10 mouse cellular contexts compared by ENCODE assay signal in genomic region chr3:27209707-27210106, GRCm38 (mm10). TPM values are rescaled to one million over a fixed set of nuclear protein-coding genes. Genes with fewer than 3 reads are reported as not detected.
DNase-seq lines count a peak whose midpoint lies in the region; ATAC-seq lines count a peak whose summit lies in the region.
"Had no signal": no experiment of that assay in that cellular context is flagged by ENCODE, and none has a peak within 500 bp of the region (broad histone marks: within the 10 kb centered on the region; RNA-seq: fewer than 3 reads in every experiment).

No protein-coding gene starts in this region.

- 86% methylated on average over 9 of the region's 9 CpGs for WGBS in kidney, embryonic 16.5 days
- 90% methylated on average over 9 of the region's 9 CpGs for WGBS in midbrain, embryonic 16.5 days

- no peak overlapping the region for H3K9ac ChIP-seq in kidney, embryonic 16.5 days (replicated peaks; ENCODE audit: low read length)
- no peak overlapping the region for H3K9ac ChIP-seq in midbrain, embryonic 16.5 days (ENCODE audit: low read depth, low read length)
- H3K9ac ChIP-seq: limb, embryonic 15.5 days had no signal

- peaks cover 9% of the 10 kb centered on the region for H3K4me1 ChIP-seq in megakaryocyte, embryonic 14.5 days
- peaks cover 20% of the 10 kb centered on the region for H3K4me1 ChIP-seq in kidney, embryonic 16.5 days (ENCODE audit: insufficient read depth, low read length)
- no peaks in the 10 kb centered on the region for H3K4me1 ChIP-seq in midbrain, embryonic 16.5 days (ENCODE audit: control insufficient read depth, insufficient read depth, low read length)

- H3K9me3 ChIP-seq in megakaryocyte, embryonic 14.5 days: peaks cover 12% of the 10 kb centered on the region
- 0 out of 2 replicates have a peak, but pooled peaks cover 5% of the 10 kb centered on the region for H3K9me3 ChIP-seq in kidney, embryonic 16.5 days (ENCODE audit: low read length)
- no peaks in the 10 kb centered on the region for H3K9me3 ChIP-seq in midbrain, embryonic 16.5 days (replicated peaks; ENCODE audit: control insufficient read depth, low read length, poor library complexity, severe bottlenecking)
- H3K9me3 ChIP-seq: limb, embryonic 15.5 days had no signal

- ATAC-seq in kidney, embryonic 16.5 days (ENCODE audit: low FRiP score, low TSS enrichment): no peak
- ATAC-seq in midbrain, embryonic 16.5 days: no peak

- DNase-seq in left cerebral cortex, adult 18-20 months (ENCODE audit: low spot score in 2 of 2): peak; percentile 54 to 60
- DNase-seq in left cerebral cortex, postnatal 10 days (ENCODE audit: extremely low spot score in 1 of 2, low spot score in 2 of 2): no peak
- peak; percentile 90 for DNase-seq in NIH3T3 (ENCODE audit: low read depth)
- DNase-seq in fibroblast of lung, adult 2 months (ENCODE audit: low read depth): peak; percentile 92
- no peak for DNase-seq in spleen, postnatal 14 days (ENCODE audit: low spot score in 2 of 2)
- DNase-seq: heart, postnatal 4 days had no signal

- H3K27me3 ChIP-seq in megakaryocyte, embryonic 14.5 days (replicated peaks): peaks cover 35% of the 10 kb centered on the region
- H3K27me3 ChIP-seq in kidney, embryonic 16.5 days (ENCODE audit: insufficient read depth, low read length): no peaks in the 10 kb centered on the region
- H3K27me3 ChIP-seq in midbrain, embryonic 16.5 days (ENCODE audit: control insufficient read depth, insufficient read depth, low read depth, low read length): no peaks in the 10 kb centered on the region
- H3K27me3 ChIP-seq: limb, embryonic 15.5 days had no signal

- peak overlapping the region; percentile 59 for H3K4me3 ChIP-seq in megakaryocyte, embryonic 14.5 days (replicated peaks)
- H3K4me3 ChIP-seq in kidney, embryonic 16.5 days (ENCODE audit: low read length): no peak overlapping the region
- no peak overlapping the region for H3K4me3 ChIP-seq in midbrain, embryonic 16.5 days (ENCODE audit: low read depth, low read length)
- H3K4me3 ChIP-seq: limb, embryonic 15.5 days had no signal

- intact Hi-C loops in left cerebral cortex, postnatal 10 days (cut with DNase I): no loop called here

- no peak overlapping the region for H3K4me2 ChIP-seq in kidney, embryonic 16.5 days (replicated peaks; ENCODE audit: low read depth, low read length)
- no peak overlapping the region for H3K4me2 ChIP-seq in midbrain, embryonic 16.5 days (ENCODE audit: low read length)
- H3K4me2 ChIP-seq: limb, embryonic 15.5 days had no signal

- H3K27ac ChIP-seq in kidney, embryonic 16.5 days (ENCODE audit: low read length): no peak overlapping the region
- H3K27ac ChIP-seq in midbrain, embryonic 16.5 days (ENCODE audit: low read length): no peak overlapping the region
- H3K27ac ChIP-seq: limb, embryonic 15.5 days had no signal

- H3K36me3 ChIP-seq in megakaryocyte, embryonic 14.5 days (replicated peaks; ENCODE audit: low read length): no peaks in the 10 kb centered on the region
- H3K36me3 ChIP-seq in kidney, embryonic 16.5 days (ENCODE audit: insufficient read depth, low read length): no peaks in the 10 kb centered on the region; the same call in 1 of the 2 replicates
- H3K36me3 ChIP-seq in midbrain, embryonic 16.5 days (ENCODE audit: control insufficient read depth, insufficient read depth, low read length): no peaks in the 10 kb centered on the region
- H3K36me3 ChIP-seq: limb, embryonic 15.5 days had no signal

RNA-seq across cellular contexts. Expression of gene Nceh1, which starts 26.9 kb away (rescaled TPM):
- total RNA-seq in left cerebral cortex, adult 18-20 months (2021): 100 to 1,000 TPM; 114 to 130 TPM
- 100 to 1,000 TPM in 1 of 2 experiments, 10 to 100 TPM in 1; 96.9 to 103 TPM for total RNA-seq in left cerebral cortex, postnatal 10 days (2021)
- polyA plus RNA-seq in megakaryocyte, embryonic 14.5 days (2012; ENCODE audit: insufficient read depth, low replicate concordance): 1.8 TPM in 1 of 2 replicates, not detected in the other
- 25.3 and 26.6 TPM in 2 replicates for polyA plus RNA-seq in kidney, embryonic 16.5 days (2015; fragmentation: Nextera tagmentation; extraction: Ambion mirVana)
- polyA plus RNA-seq in midbrain, embryonic 16.5 days (2015; fragmentation: Nextera tagmentation; extraction: Ambion mirVana): 16.1 and 18.2 TPM in 2 replicates

RNA-seq across cellular contexts. Expression of gene Ect2, which starts 56.0 kb away (rescaled TPM):
- 1 to 10 TPM in 1 of 2 experiments, under 1 TPM in 1; 0.30 to 1.1 TPM for total RNA-seq in left cerebral cortex, adult 18-20 months (2021)
- 1 to 10 TPM; 2.4 to 2.7 TPM for total RNA-seq in left cerebral cortex, postnatal 10 days (2021)
- 0.09 and 5.1 TPM in 2 replicates for polyA plus RNA-seq in megakaryocyte, embryonic 14.5 days (2012; ENCODE audit: insufficient read depth, low replicate concordance)
- polyA plus RNA-seq in kidney, embryonic 16.5 days (2015; fragmentation: Nextera tagmentation; extraction: Ambion mirVana): 58.9 and 63.9 TPM in 2 replicates
- 5.8 and 9.4 TPM in 2 replicates for polyA plus RNA-seq in midbrain, embryonic 16.5 days (2015; fragmentation: Nextera tagmentation; extraction: Ambion mirVana)

Comparison
In these comparisons a context has a peak if more than half of its experiments do, and no peak if none do; other contexts are left out.
1. DNase-seq: peak in left cerebral cortex, adult 18-20 months (2 of 2), NIH3T3 (single experiment) and fibroblast of lung, adult 2 months (single experiment); none in left cerebral cortex, postnatal 10 days (0 of 2) and spleen, postnatal 14 days (0 of 2).